Mouse (Mus musculus): ENCODE data around the gene Mucl2.
"Not testable (repeated sequence)": the region's sequence is repeated elsewhere in the genome, so short reads cannot be mapped to it uniquely, and the experiment has no call there.

Gene Mucl2

GRCm38 (mm10) chr15:103899212-103899611 is at the start of gene Mucl2:
Mucl2 (minus strand) TSS chr15:103899312.
- DNase-seq, result no peak

- DNase-seq, result not testable (repeated sequence)
Observed at GRCm38 (mm10) chr15:103913061-103913460, 13.9 kb upstream of the Mucl2 start.
